Mouse (Mus musculus): ENCODE measurements at regions not wholly inside any gene's neighbourhood (a gene's known extent, or its start where the extent isn't known, plus 50 kb on each side); places are given as distances from the start of the nearest gene placed in this dataset.

GRCm38 (mm10) chr4:95317821-95318290 lies 239.5 kb upstream of the Fggy start:
- peak; percentile 95 for DNase-seq (ENCODE audit: low read depth)

GRCm38 (mm10) chr4:95318561-95318960 lies 238.7 kb upstream of the Fggy start:
- no peak for DNase-seq (ENCODE audit: low read depth)

GRCm38 (mm10) chr4:95319036-95319435 lies 238.3 kb upstream of the Fggy start:
- peak; percentile 60 for DNase-seq (ENCODE audit: low read depth)

- DNase-seq (ENCODE audit: low read depth): no peak
Measured at GRCm38 (mm10) chr4:95325861-95326260, 231.4 kb upstream of the Fggy start.

- no peak for DNase-seq (ENCODE audit: low read depth)
Measured at GRCm38 (mm10) chr4:95339822-95340221, 217.5 kb upstream of the Fggy start.

- no peak for DNase-seq (ENCODE audit: low read depth)
Measured at GRCm38 (mm10) chr4:95340926-95341325, 216.4 kb upstream of the Fggy start.

- no peak for DNase-seq (ENCODE audit: low read depth)
Measured at GRCm38 (mm10) chr4:95346722-95347197, 210.5 kb upstream of the Fggy start.

- DNase-seq (ENCODE audit: low read depth): no peak
Measured at GRCm38 (mm10) chr4:95347436-95347835, 209.9 kb upstream of the Fggy start.

GRCm38 (mm10) chr4:95348405-95349123 lies 208.7 kb upstream of the Fggy start:
- DNase-seq (ENCODE audit: low read depth): no peak

GRCm38 (mm10) chr4:95353894-95354319 lies 203.4 kb upstream of the Fggy start:
- no peak for DNase-seq (ENCODE audit: low read depth)

GRCm38 (mm10) chr4:95358674-95359073 lies 198.6 kb upstream of the Fggy start:
- no peak for DNase-seq (ENCODE audit: low read depth)

- DNase-seq (ENCODE audit: low read depth): no peak
Measured at GRCm38 (mm10) chr4:95360336-95360967, 196.9 kb upstream of the Fggy start.

GRCm38 (mm10) chr4:95364376-95365082 lies 192.8 kb upstream of the Fggy start:
- no peak for DNase-seq (ENCODE audit: low read depth)

GRCm38 (mm10) chr4:95376386-95376785 lies 180.9 kb upstream of the Fggy start:
- no peak for DNase-seq (ENCODE audit: low read depth)

- DNase-seq (ENCODE audit: low read depth): no peak
Measured at GRCm38 (mm10) chr4:95377222-95378134, 179.8 kb upstream of the Fggy start.

GRCm38 (mm10) chr4:95378645-95379044 lies 178.7 kb upstream of the Fggy start:
- no peak for DNase-seq (ENCODE audit: low read depth)

GRCm38 (mm10) chr4:95383216-95383892 lies 174.0 kb upstream of the Fggy start:
- DNase-seq (ENCODE audit: low read depth): no peak

- no peak for DNase-seq (ENCODE audit: low read depth)
Measured at GRCm38 (mm10) chr4:95385552-95385951, 171.8 kb upstream of the Fggy start.

- DNase-seq (ENCODE audit: low read depth): no peak
Measured at GRCm38 (mm10) chr4:95386021-95386420, 171.3 kb upstream of the Fggy start.

- no peak for DNase-seq (ENCODE audit: low read depth)
Measured at GRCm38 (mm10) chr4:95388556-95388955, 168.8 kb upstream of the Fggy start.

- DNase-seq (ENCODE audit: low read depth): peak; percentile 54
Measured at GRCm38 (mm10) chr4:95389647-95390046, 167.7 kb upstream of the Fggy start.

Measured in fibroblast of lung, adult 2 months (primary cell).